Mouse (Mus musculus) hematopoietic stem cell, adult 5-6 weeks (primary cell): Measurements from ENCODE around the gene Lrtm1. TPM values are rescaled to one million over a fixed set of nuclear protein-coding genes. Genes with fewer than 3 reads are reported as not detected.

Experiments
- ATAC-seq, 2 experiments: fragments of 125-278 bp in 1 of 2; replicated peaks in 1 of 2; 2 replicates each; pipeline ENCODE4 v1.8.0; 2016 to 2017; ENCODE audit warnings: inconsistent platforms in 2 of 2, mild to moderate bottlenecking in 2 of 2, moderate number of reproducible peaks in 2 of 2, low read depth in 1 of 2, moderate TSS enrichment in 1 of 2; ENCODE audit not compliant: low FRiP score in 2 of 2, poor library complexity in 2 of 2, severe bottlenecking in 2 of 2, insufficient read depth in 1 of 2, low TSS enrichment in 1 of 2
- total RNA-seq: library from RNA; stranded (forward); fragments of 172-1452, 232-1000 nt; gene quantifications from 2 replicates; pipeline ENCODE4 v1.2.3, GENCODE M21; 2017

Lrtm1 gene
- total RNA-seq, 1 experiment from 2014 or later, result not detected

GRCm38 (mm10) chr14:29082171-29082570, 64.2 kb downstream of the Lrtm1 start:
- no peak for ATAC-seq
